Mouse (Mus musculus): ENCODE data around the gene Grm7. TPM values are rescaled to one million over a fixed set of nuclear protein-coding genes. Genes with fewer than 3 reads are reported as not detected.

Gene Grm7
- polyA plus RNA-seq, 1 experiment from 2014 or later, result 0.44 TPM

GRCm38 (mm10) chr6:111512359-111512758, 867.0 kb downstream of the Grm7 start:
- Histone ChIP-seq H3K9ac (ENCODE audit: low read depth, low read length) (no peak overlapping the region), H3K27me3 (replicated peaks; ENCODE audit: control insufficient read depth, insufficient read depth, low read length) (no peaks in the 10 kb centered on the region), H3K27ac (ENCODE audit: low read depth, low read length) (no peak overlapping the region), H3K36me3 (ENCODE audit: control insufficient read depth, insufficient read depth, low read length) (no peaks in the 10 kb centered on the region), H3K4me2 (no peak overlapping the region), H3K9me3 (ENCODE audit: control insufficient read depth, low read length) (no peaks in the 10 kb centered on the region), H3K4me3 (ENCODE audit: low read depth, low read length) (no peak overlapping the region), H3K4me1 (replicated peaks; ENCODE audit: control insufficient read depth, insufficient read depth, low read length) (no peaks in the 10 kb centered on the region)
- ATAC-seq (replicated peaks; ENCODE audit: low FRiP score) (no peak), DNase-seq (ENCODE audit: low spot score) (no peak)
- WGBS, result 51% methylated on average over 2 of the region's 2 CpGs

GRCm38 (mm10) chr6:111521229-111521628, 875.8 kb downstream of the Grm7 start:
- no peak overlapping the region for H3K9ac ChIP-seq (ENCODE audit: low read depth, low read length)
- DNase-seq (ENCODE audit: low spot score) (no peak), ATAC-seq (replicated peaks; ENCODE audit: low FRiP score) (no peak)
- H3K36me3 ChIP-seq (ENCODE audit: control insufficient read depth, insufficient read depth, low read length), result no peaks in the 10 kb centered on the region
- H3K4me3 ChIP-seq (ENCODE audit: low read depth, low read length), result no peak overlapping the region
- H3K4me1 ChIP-seq (replicated peaks; ENCODE audit: control insufficient read depth, insufficient read depth, low read length), result no peaks in the 10 kb centered on the region
- no peaks in the 10 kb centered on the region for H3K27me3 ChIP-seq (replicated peaks; ENCODE audit: control insufficient read depth, insufficient read depth, low read length)
- H3K4me2 ChIP-seq, result no peak overlapping the region
- H3K27ac ChIP-seq (ENCODE audit: low read depth, low read length), result no peak overlapping the region
- H3K9me3 ChIP-seq (ENCODE audit: control insufficient read depth, low read length), result no peaks in the 10 kb centered on the region
- 80% methylated on average over 1 of the region's 1 CpGs for WGBS

- DNase-seq (ENCODE audit: low spot score) (no peak), ATAC-seq (replicated peaks; ENCODE audit: low FRiP score) (no peak)
- Histone ChIP-seq H3K9me3 (ENCODE audit: control insufficient read depth, low read length) (no peaks in the 10 kb centered on the region), H3K4me2 (no peak overlapping the region), H3K9ac (ENCODE audit: low read depth, low read length) (no peak overlapping the region), H3K27me3 (replicated peaks; ENCODE audit: control insufficient read depth, insufficient read depth, low read length) (no peaks in the 10 kb centered on the region), H3K4me1 (replicated peaks; ENCODE audit: control insufficient read depth, insufficient read depth, low read length) (no peaks in the 10 kb centered on the region), H3K36me3 (ENCODE audit: control insufficient read depth, insufficient read depth, low read length) (no peaks in the 10 kb centered on the region), H3K27ac (ENCODE audit: low read depth, low read length) (no peak overlapping the region), H3K4me3 (ENCODE audit: low read depth, low read length) (no peak overlapping the region)
Measured at GRCm38 (mm10) chr6:111522122-111522521, 876.7 kb downstream of the Grm7 start.

- no peaks in the 10 kb centered on the region for H3K9me3 ChIP-seq (ENCODE audit: control insufficient read depth, low read length)
- H3K9ac ChIP-seq (ENCODE audit: low read depth, low read length), result no peak overlapping the region
- DNase-seq (ENCODE audit: low spot score) (no peak), ATAC-seq (replicated peaks; ENCODE audit: low FRiP score) (no peak; the same call in 1 of the 2 replicates)
- H3K4me1 ChIP-seq (replicated peaks; ENCODE audit: control insufficient read depth, insufficient read depth, low read length), result no peaks in the 10 kb centered on the region
- WGBS, result 85% methylated on average over 2 of the region's 2 CpGs
- no peak overlapping the region for H3K4me2 ChIP-seq
- H3K27ac ChIP-seq (ENCODE audit: low read depth, low read length), result no peak overlapping the region
- no peaks in the 10 kb centered on the region for H3K36me3 ChIP-seq (ENCODE audit: control insufficient read depth, insufficient read depth, low read length)
- no peak overlapping the region for H3K4me3 ChIP-seq (ENCODE audit: low read depth, low read length)
- H3K27me3 ChIP-seq (replicated peaks; ENCODE audit: control insufficient read depth, insufficient read depth, low read length), result no peaks in the 10 kb centered on the region
Measured at GRCm38 (mm10) chr6:111529985-111530384, 884.6 kb downstream of the Grm7 start.

GRCm38 (mm10) chr6:111558588-111558987, 913.2 kb downstream of the Grm7 start:
- no peak overlapping the region for H3K4me2 ChIP-seq
- no peaks in the 10 kb centered on the region for H3K36me3 ChIP-seq (ENCODE audit: control insufficient read depth, insufficient read depth, low read length)
- H3K27ac ChIP-seq (ENCODE audit: low read depth, low read length), result no peak overlapping the region
- no peaks in the 10 kb centered on the region for H3K4me1 ChIP-seq (replicated peaks; ENCODE audit: control insufficient read depth, insufficient read depth, low read length)
- DNase-seq (ENCODE audit: low spot score) (no peak), ATAC-seq (replicated peaks; ENCODE audit: low FRiP score) (no peak)
- no peaks in the 10 kb centered on the region for H3K9me3 ChIP-seq (ENCODE audit: control insufficient read depth, low read length)
- 87% methylated on average over 1 of the region's 1 CpGs for WGBS
- no peak overlapping the region for H3K9ac ChIP-seq (ENCODE audit: low read depth, low read length)
- H3K27me3 ChIP-seq (replicated peaks; ENCODE audit: control insufficient read depth, insufficient read depth, low read length), result no peaks in the 10 kb centered on the region
- H3K4me3 ChIP-seq (ENCODE audit: low read depth, low read length), result no peak overlapping the region

GRCm38 (mm10) chr6:111559459-111559858, 914.1 kb downstream of the Grm7 start:
- Histone ChIP-seq H3K4me3 (ENCODE audit: low read depth, low read length) (no peak overlapping the region), H3K9ac (ENCODE audit: low read depth, low read length) (no peak overlapping the region), H3K9me3 (ENCODE audit: control insufficient read depth, low read length) (no peaks in the 10 kb centered on the region), H3K36me3 (ENCODE audit: control insufficient read depth, insufficient read depth, low read length) (no peaks in the 10 kb centered on the region), H3K27ac (ENCODE audit: low read depth, low read length) (no peak overlapping the region), H3K4me2 (no peak overlapping the region), H3K4me1 (replicated peaks; ENCODE audit: control insufficient read depth, insufficient read depth, low read length) (no peaks in the 10 kb centered on the region), H3K27me3 (replicated peaks; ENCODE audit: control insufficient read depth, insufficient read depth, low read length) (no peaks in the 10 kb centered on the region)
- DNase-seq (ENCODE audit: low spot score) (no peak), ATAC-seq (replicated peaks; ENCODE audit: low FRiP score) (no peak)
- WGBS, result 54% methylated on average over 3 of the region's 3 CpGs

- no peaks in the 10 kb centered on the region for H3K27me3 ChIP-seq (replicated peaks; ENCODE audit: control insufficient read depth, insufficient read depth, low read length)
- no peak overlapping the region for H3K4me3 ChIP-seq (ENCODE audit: low read depth, low read length)
- 84% methylated on average over 7 of the region's 7 CpGs for WGBS
- no peak for ATAC-seq (replicated peaks; ENCODE audit: low FRiP score)
- no peaks in the 10 kb centered on the region for H3K4me1 ChIP-seq (replicated peaks; ENCODE audit: control insufficient read depth, insufficient read depth, low read length)
- no peak overlapping the region for H3K4me2 ChIP-seq
- no peak overlapping the region for H3K27ac ChIP-seq (ENCODE audit: low read depth, low read length)
- no peaks in the 10 kb centered on the region for H3K36me3 ChIP-seq (ENCODE audit: control insufficient read depth, insufficient read depth, low read length)
- no peaks in the 10 kb centered on the region for H3K9me3 ChIP-seq (ENCODE audit: control insufficient read depth, low read length)
- no peak overlapping the region for H3K9ac ChIP-seq (ENCODE audit: low read depth, low read length)
- no peak for DNase-seq (ENCODE audit: low spot score)
Measured at GRCm38 (mm10) chr6:111561347-111561746, 916.0 kb downstream of the Grm7 start.

GRCm38 (mm10) chr6:111571471-111572088, 926.2 kb downstream of the Grm7 start:
- H3K27ac ChIP-seq (ENCODE audit: low read depth, low read length), result no peak overlapping the region
- H3K9ac ChIP-seq (ENCODE audit: low read depth, low read length), result no peak overlapping the region
- H3K4me3 ChIP-seq (ENCODE audit: low read depth, low read length), result no peak overlapping the region
- H3K9me3 ChIP-seq (ENCODE audit: control insufficient read depth, low read length), result no peaks in the 10 kb centered on the region
- H3K4me1 ChIP-seq (replicated peaks; ENCODE audit: control insufficient read depth, insufficient read depth, low read length), result no peaks in the 10 kb centered on the region
- WGBS, result 76% methylated on average over 4 of the region's 4 CpGs
- no peak overlapping the region for H3K4me2 ChIP-seq
- DNase-seq (ENCODE audit: low spot score) (no peak), ATAC-seq (replicated peaks; ENCODE audit: low FRiP score) (no peak)
- no peaks in the 10 kb centered on the region for H3K36me3 ChIP-seq (ENCODE audit: control insufficient read depth, insufficient read depth, low read length)
- H3K27me3 ChIP-seq (replicated peaks; ENCODE audit: control insufficient read depth, insufficient read depth, low read length), result no peaks in the 10 kb centered on the region

- DNase-seq (ENCODE audit: low spot score) (no peak), ATAC-seq (replicated peaks; ENCODE audit: low FRiP score) (no peak)
- Histone ChIP-seq H3K9ac (ENCODE audit: low read depth, low read length) (no peak overlapping the region), H3K36me3 (ENCODE audit: control insufficient read depth, insufficient read depth, low read length) (no peaks in the 10 kb centered on the region), H3K9me3 (ENCODE audit: control insufficient read depth, low read length) (no peaks in the 10 kb centered on the region), H3K27me3 (replicated peaks; ENCODE audit: control insufficient read depth, insufficient read depth, low read length) (no peaks in the 10 kb centered on the region), H3K27ac (ENCODE audit: low read depth, low read length) (no peak overlapping the region), H3K4me1 (replicated peaks; ENCODE audit: control insufficient read depth, insufficient read depth, low read length) (no peaks in the 10 kb centered on the region), H3K4me2 (no peak overlapping the region), H3K4me3 (ENCODE audit: low read depth, low read length) (no peak overlapping the region)
- 51% methylated on average over 2 of the region's 2 CpGs for WGBS
Measured at GRCm38 (mm10) chr6:111584851-111585250, 939.5 kb downstream of the Grm7 start.
